Mouse (Mus musculus): ENCODE data around the gene Nploc4. TPM values are rescaled to one million over a fixed set of nuclear protein-coding genes. Genes with fewer than 3 reads are reported as not detected.

Nploc4 gene
- 25.0 and 45.4 TPM in 2 replicates for polyA plus RNA-seq (2014; fragmentation: Nextera tagmentation; extraction: Ambion mirVana)

DNA sequence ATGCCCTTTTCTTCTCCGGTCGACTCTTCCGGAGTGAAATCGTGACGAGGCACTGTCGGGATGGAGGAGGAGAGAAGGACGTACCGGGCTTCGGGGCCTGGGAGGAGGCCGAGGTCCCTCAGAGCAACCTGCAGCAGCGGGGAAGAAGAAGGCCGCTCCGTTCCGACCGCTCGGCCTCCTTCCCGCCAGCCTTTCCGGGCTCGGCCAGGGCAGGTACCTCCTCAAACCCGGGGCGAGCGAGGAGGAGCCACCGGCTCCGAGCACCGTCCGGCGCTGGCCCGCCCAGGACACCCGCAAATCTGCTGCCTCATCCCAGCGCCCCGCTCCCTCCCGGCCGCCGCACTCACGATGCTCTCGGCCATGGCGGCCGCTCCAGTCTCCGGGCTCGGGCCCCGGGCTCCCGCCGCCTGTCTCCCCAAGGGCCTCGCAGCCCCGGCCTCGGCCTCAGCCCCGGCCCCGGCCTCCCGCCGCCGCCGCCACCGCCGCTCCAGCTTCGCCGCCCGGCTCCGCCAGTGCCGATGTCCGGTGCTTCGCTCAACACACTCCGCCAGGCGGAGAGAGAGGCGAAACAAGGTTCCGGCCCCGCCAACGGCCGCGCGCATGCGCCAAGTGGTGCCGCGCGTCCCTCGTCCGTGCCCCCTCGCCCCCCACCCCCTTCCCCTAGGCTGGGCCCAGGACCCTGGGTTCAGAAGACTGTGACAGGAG is at the start of gene Nploc4:
Gene Nploc4, minus strand, starts transcription at position 557 of the 705 bp plus-strand sequence.
- peak within 1 kb of the TSS; percentile 67; the same call in 1 of the 2 replicates for H3K27ac ChIP-seq (ENCODE audit: low read depth, low read length)
- peak within 1 kb of the TSS; percentile 95 for H3K9ac ChIP-seq (ENCODE audit: low read depth, low read length)
- peaks cover 9% of the 10 kb centered on the region for H3K4me1 ChIP-seq (ENCODE audit: control insufficient read depth, insufficient read depth, low read length)
- H3K9me3 ChIP-seq (ENCODE audit: control insufficient read depth, low read length) = no peaks in the 10 kb centered on the region
- WGBS = under 1% methylated on average over 63 of the region's 77 CpGs
- H3K36me3 ChIP-seq (ENCODE audit: control insufficient read depth, insufficient read depth, low read length) = peaks cover 31% of the 10 kb centered on the region
- ATAC-seq (ENCODE audit: low FRiP score, low TSS enrichment) = peak; percentile 90
- H3K4me2 ChIP-seq (replicated peaks; ENCODE audit: low read depth, low read length) = peak within 1 kb of the TSS; percentile 68
- H3K4me3 ChIP-seq (ENCODE audit: low read length) = peak within 1 kb of the TSS; percentile 98
- no peaks in the 10 kb centered on the region for H3K27me3 ChIP-seq (ENCODE audit: control insufficient read depth, insufficient read depth, low read length)

DNA sequence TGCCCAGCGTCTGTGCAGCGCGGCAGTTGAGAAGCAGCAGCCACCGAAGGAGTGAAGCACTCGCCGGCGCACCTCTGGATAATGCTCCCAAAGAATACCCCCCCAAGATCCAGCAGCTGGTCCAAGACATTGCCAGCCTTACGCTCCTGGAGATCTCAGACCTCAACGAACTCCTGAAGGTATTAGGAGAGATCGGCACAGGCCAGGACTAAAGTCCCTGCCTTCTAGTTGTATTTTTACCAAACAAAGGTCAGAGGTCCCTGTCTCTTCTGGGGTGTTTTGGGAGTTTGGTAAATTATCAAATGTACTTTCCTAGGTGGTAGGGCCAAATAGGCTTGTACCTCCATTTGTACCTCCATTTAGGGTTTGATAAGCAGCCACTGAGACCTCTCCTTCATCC is 47.7 kb upstream of the Nploc4 start:
- H3K4me1 ChIP-seq (ENCODE audit: control insufficient read depth, insufficient read depth, low read length) = peaks cover 13% of the 10 kb centered on the region
- H3K27ac ChIP-seq (ENCODE audit: low read depth, low read length) = peak overlapping the region; percentile 70; the same call in 1 of the 2 replicates
- WGBS = 6% methylated on average over 10 of the region's 10 CpGs
- H3K36me3 ChIP-seq (ENCODE audit: control insufficient read depth, insufficient read depth, low read length) = peaks cover 67% of the 10 kb centered on the region
- H3K4me3 ChIP-seq (ENCODE audit: low read length) = peak overlapping the region; percentile 89
- peak overlapping the region; percentile 94 for H3K9ac ChIP-seq (ENCODE audit: low read depth, low read length)
- H3K9me3 ChIP-seq (ENCODE audit: control insufficient read depth, low read length) = no peaks in the 10 kb centered on the region
- no peak for ATAC-seq (ENCODE audit: low FRiP score, low TSS enrichment)
- peak overlapping the region; percentile 84 for H3K4me2 ChIP-seq (replicated peaks; ENCODE audit: low read depth, low read length)
- no peaks in the 10 kb centered on the region for H3K27me3 ChIP-seq (ENCODE audit: control insufficient read depth, insufficient read depth, low read length)

DNA sequence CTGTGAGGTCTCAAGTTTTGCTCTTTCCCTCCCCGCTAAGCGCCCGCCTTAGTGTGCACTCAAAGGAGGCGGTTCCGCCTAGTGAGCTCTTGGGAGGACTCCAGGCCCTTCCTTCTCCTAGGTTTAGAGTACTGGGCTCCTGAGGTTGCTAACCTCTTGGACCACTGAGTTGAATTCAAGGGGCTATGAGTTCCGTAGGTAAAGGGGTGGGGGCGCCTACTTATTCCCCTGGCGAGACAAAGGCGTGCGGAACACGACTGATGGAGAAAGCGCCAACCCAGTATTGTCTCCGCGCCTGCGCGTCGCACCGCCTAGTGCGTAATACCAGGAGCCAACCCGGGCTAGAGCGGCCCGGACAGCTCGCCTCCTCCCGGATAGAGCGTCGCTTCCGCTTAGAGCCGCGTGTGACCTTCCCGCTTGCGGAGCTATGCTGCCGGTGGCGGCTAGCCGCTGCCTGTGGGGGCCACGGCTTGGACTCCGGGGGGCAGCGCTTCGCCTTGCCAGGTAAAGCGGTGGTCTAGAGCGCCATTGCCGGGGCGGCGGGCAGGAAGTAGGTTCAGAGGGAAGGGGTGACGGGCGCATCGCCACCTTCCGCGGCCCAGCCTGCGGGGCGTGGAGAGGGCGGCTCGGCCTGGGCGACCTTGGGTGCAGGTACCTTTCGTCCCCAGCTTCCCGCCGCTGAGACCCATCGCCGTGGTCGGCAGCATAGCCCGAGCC is 46.9 kb upstream of the Nploc4 start, which contains the start of gene Mrpl12:
Gene Mrpl12, plus strand, starts transcription at position 349 of the 717 bp plus-strand sequence.
- Histone ChIP-seq H3K9me3 (ENCODE audit: control insufficient read depth, low read length) (no peaks in the 10 kb centered on the region), H3K27ac (ENCODE audit: low read depth, low read length) (peak within 1 kb of the TSS; percentile 70), H3K9ac (ENCODE audit: low read depth, low read length) (peak within 1 kb of the TSS; percentile 94), H3K4me1 (ENCODE audit: control insufficient read depth, insufficient read depth, low read length) (peaks cover 7% of the 10 kb centered on the region), H3K4me2 (replicated peaks; ENCODE audit: low read depth, low read length) (peak within 1 kb of the TSS; percentile 84), H3K36me3 (ENCODE audit: control insufficient read depth, insufficient read depth, low read length) (peaks cover 76% of the 10 kb centered on the region), H3K27me3 (ENCODE audit: control insufficient read depth, insufficient read depth, low read length) (no peaks in the 10 kb centered on the region), H3K4me3 (ENCODE audit: low read length) (peak within 1 kb of the TSS; percentile 89)
- WGBS = under 1% methylated on average over 58 of the region's 60 CpGs
- ATAC-seq (ENCODE audit: low FRiP score, low TSS enrichment) = peak; percentile 93

DNA sequence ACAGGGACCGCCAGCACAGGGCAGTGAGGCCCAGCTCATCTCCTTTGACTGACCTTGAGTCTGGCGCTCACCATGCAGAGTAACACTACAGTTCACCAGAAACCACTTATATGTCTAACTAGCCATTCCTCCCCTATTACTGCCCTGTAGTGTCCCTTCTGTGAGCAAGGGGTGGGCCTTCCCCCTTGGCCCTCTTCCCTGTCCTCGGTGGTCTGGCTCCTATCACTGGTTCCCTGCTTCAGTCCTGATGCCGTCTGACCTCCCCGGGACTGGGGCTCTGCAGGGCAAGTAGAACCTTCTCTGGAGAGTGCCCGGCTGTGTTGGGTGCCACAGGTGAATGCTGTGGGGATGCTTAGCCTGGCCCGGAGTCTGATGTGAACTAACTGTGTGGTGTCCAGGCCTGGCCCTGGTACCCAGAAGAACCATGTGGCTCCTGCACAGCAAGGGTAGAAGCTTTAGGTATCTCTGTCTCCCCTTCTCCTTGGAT is 46.0 kb upstream of the Nploc4 start:
- peak overlapping the region; percentile 84 for H3K4me2 ChIP-seq (replicated peaks; ENCODE audit: low read depth, low read length)
- H3K36me3 ChIP-seq (ENCODE audit: control insufficient read depth, insufficient read depth, low read length) = peaks cover 79% of the 10 kb centered on the region
- H3K4me3 ChIP-seq (ENCODE audit: low read length) = peak overlapping the region; percentile 89; the same call in 1 of the 2 replicates
- peak overlapping the region; percentile 94; the same call in 1 of the 2 replicates for H3K9ac ChIP-seq (ENCODE audit: low read depth, low read length)
- H3K27ac ChIP-seq (ENCODE audit: low read depth, low read length) = peak overlapping the region; percentile 70; the same call in 1 of the 2 replicates
- H3K9me3 ChIP-seq (ENCODE audit: control insufficient read depth, low read length) = no peaks in the 10 kb centered on the region
- WGBS = 87% methylated on average over 7 of the region's 7 CpGs
- no peak for ATAC-seq (ENCODE audit: low FRiP score, low TSS enrichment)
- no peaks in the 10 kb centered on the region for H3K27me3 ChIP-seq (ENCODE audit: control insufficient read depth, insufficient read depth, low read length)
- H3K4me1 ChIP-seq (ENCODE audit: control insufficient read depth, insufficient read depth, low read length) = 0 out of 2 replicates have a peak, but pooled peaks cover 6% of the 10 kb centered on the region

DNA sequence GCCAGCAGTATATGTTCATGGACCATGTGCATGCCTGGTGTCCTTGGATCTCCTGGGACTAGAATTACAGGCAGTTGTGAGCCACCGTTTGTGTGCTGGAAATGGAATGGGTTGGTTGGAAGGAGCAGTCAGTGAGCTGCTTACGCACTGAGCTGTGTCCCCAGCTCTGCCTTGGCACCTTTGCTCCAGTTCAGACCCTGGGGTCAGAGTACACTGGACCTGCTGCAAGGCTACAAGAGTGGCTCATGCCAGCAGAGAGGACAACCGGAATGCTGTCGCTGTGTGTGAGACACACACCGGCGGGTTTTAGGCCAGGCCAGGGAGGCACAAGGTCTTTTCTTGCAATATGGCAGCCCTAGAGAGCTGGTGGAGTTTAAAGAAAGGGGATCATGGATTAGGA is 34.5 kb upstream of the Nploc4 start:
- Histone ChIP-seq H3K9ac (ENCODE audit: low read depth, low read length) (no peak overlapping the region), H3K9me3 (ENCODE audit: control insufficient read depth, low read length) (no peaks in the 10 kb centered on the region), H3K4me2 (replicated peaks; ENCODE audit: low read depth, low read length) (no peak overlapping the region), H3K4me3 (ENCODE audit: low read length) (no peak overlapping the region), H3K36me3 (ENCODE audit: control insufficient read depth, insufficient read depth, low read length) (peaks cover 69% of the 10 kb centered on the region), H3K27me3 (ENCODE audit: control insufficient read depth, insufficient read depth, low read length) (no peaks in the 10 kb centered on the region), H3K27ac (ENCODE audit: low read depth, low read length) (no peak overlapping the region), H3K4me1 (ENCODE audit: control insufficient read depth, insufficient read depth, low read length) (peaks cover 8% of the 10 kb centered on the region)
- ATAC-seq (ENCODE audit: low FRiP score, low TSS enrichment) = no peak
- 96% methylated on average over 6 of the region's 6 CpGs for WGBS

DNA sequence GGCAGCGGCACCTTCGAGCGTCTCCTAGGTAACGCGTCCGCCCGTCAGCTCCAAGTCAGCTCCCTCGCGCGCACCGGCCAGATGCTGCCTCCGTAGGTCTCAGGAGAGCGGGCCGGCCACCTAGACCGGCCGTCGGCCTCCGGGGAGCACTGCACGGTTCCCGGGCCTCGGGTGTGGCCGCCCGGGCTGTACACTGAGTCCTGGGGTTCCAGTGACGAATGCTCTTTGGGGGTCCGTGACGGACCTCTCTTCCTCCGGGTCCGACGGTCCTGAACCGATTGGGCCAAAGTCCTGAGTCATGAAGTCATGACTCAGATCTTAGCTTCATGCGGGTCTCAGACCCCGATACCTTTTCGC is 30.2 kb upstream of the Nploc4 start:
- Histone ChIP-seq H3K9me3 (ENCODE audit: control insufficient read depth, low read length) (no peaks in the 10 kb centered on the region), H3K36me3 (ENCODE audit: control insufficient read depth, insufficient read depth, low read length) (peaks cover 56% of the 10 kb centered on the region), H3K4me3 (ENCODE audit: low read length) (peak overlapping the region; percentile 99), H3K4me2 (replicated peaks; ENCODE audit: low read depth, low read length) (peak overlapping the region; percentile 87), H3K27ac (ENCODE audit: low read depth, low read length) (no peak overlapping the region), H3K27me3 (ENCODE audit: control insufficient read depth, insufficient read depth, low read length) (no peaks in the 10 kb centered on the region), H3K4me1 (ENCODE audit: control insufficient read depth, insufficient read depth, low read length) (peaks cover 16% of the 10 kb centered on the region), H3K9ac (ENCODE audit: low read depth, low read length) (peak overlapping the region; percentile 86)
- ATAC-seq (ENCODE audit: low FRiP score, low TSS enrichment) = peak; percentile 54
- WGBS = under 1% methylated on average over 33 of the region's 33 CpGs

DNA sequence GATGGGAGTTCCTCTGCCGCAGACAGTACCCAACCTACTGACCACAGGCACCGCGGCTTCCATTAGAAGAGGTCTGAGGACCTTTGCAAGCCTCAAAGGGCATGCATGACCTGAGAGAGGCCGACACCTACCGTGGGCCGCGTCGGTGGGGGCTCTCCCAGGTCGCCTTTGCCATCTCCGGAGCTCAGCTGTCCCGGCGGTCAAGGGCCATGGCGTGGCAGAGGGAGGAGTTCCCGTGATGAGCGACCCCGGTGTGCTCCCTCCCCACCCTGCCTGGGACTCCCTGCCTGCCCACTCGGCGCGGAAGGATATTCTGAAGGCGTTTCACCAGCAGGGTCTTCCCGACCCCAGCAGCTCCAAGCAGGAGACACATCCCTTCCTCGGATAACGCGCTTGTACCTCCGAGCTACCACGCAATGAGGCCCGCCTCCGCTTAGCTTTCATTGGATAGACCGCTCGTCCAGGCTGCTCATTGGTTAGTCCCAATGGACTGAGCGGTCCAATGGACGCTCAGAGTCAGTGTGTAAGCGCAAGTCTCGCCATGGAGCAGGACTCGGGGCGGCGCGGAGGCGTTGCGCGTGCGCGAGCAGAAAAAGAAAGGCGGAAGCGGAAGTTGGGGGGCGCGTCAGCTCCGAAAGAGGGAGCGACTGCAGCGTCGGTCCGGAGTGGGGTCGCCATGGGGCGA is 29.7 kb upstream of the Nploc4 start, which contains the start of gene Arl16:
Gene Arl16, minus strand, starts transcription at position 557 of the 685 bp plus-strand sequence.
- peak; percentile 100 for ATAC-seq (ENCODE audit: low FRiP score, low TSS enrichment)
- Histone ChIP-seq H3K27ac (ENCODE audit: low read depth, low read length) (peak within 1 kb of the TSS; percentile 51; the same call in 1 of the 2 replicates), H3K4me2 (replicated peaks; ENCODE audit: low read depth, low read length) (peak within 1 kb of the TSS; percentile 97), H3K9ac (ENCODE audit: low read depth, low read length) (peak within 1 kb of the TSS; percentile 86), H3K36me3 (ENCODE audit: control insufficient read depth, insufficient read depth, low read length) (peaks cover 56% of the 10 kb centered on the region), H3K9me3 (ENCODE audit: control insufficient read depth, low read length) (no peaks in the 10 kb centered on the region), H3K4me1 (ENCODE audit: control insufficient read depth, insufficient read depth, low read length) (peaks cover 16% of the 10 kb centered on the region), H3K27me3 (ENCODE audit: control insufficient read depth, insufficient read depth, low read length) (no peaks in the 10 kb centered on the region), H3K4me3 (ENCODE audit: low read length) (peak within 1 kb of the TSS; percentile 99)
- WGBS = under 1% methylated on average over 53 of the region's 54 CpGs

DNA sequence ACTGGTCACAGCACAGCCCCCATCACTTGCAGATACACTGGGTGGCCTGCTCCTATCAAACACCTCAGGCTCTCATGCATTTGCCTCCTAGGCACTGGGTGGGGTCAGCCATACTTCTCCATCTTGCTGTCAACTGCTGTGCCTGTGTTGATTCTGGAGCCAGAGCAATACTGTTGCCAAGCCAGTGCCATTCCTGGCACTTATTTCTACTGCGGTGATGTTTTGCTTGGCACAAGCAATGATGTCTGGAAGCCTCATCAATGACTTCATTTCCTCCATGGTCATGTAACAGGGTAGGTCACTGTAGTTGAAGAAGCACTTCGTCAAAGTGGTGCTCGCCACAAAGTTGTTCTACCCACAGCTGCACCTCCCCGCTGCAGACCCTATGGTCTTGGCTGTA is 28.0 kb upstream of the Nploc4 start:
- 92% methylated on average over 4 of the region's 4 CpGs for WGBS
- no peak overlapping the region for H3K4me2 ChIP-seq (replicated peaks; ENCODE audit: low read depth, low read length)

More for the DNA sequence above, 28.0 kb upstream of the Nploc4 start:
- no peak for ATAC-seq (ENCODE audit: low FRiP score, low TSS enrichment)
- Histone ChIP-seq H3K9ac (ENCODE audit: low read depth, low read length) (no peak overlapping the region), H3K36me3 (ENCODE audit: control insufficient read depth, insufficient read depth, low read length) (peaks cover 55% of the 10 kb centered on the region), H3K4me1 (ENCODE audit: control insufficient read depth, insufficient read depth, low read length) (peaks cover 16% of the 10 kb centered on the region), H3K27ac (ENCODE audit: low read depth, low read length) (no peak overlapping the region), H3K9me3 (ENCODE audit: control insufficient read depth, low read length) (no peaks in the 10 kb centered on the region), H3K4me3 (ENCODE audit: low read length) (no peak overlapping the region), H3K27me3 (ENCODE audit: control insufficient read depth, insufficient read depth, low read length) (no peaks in the 10 kb centered on the region)
